Mouse (Mus musculus) embryo, embryonic 9.5 days (tissue): ENCODE results near the gene P2rx2.

Experiments
- DNase-seq: peaks from one replicate; pipeline ENCODE4 v3.0.0-alpha.2; 2017; ENCODE audit errors: extremely low spot score

The P2rx2 gene

DNA sequence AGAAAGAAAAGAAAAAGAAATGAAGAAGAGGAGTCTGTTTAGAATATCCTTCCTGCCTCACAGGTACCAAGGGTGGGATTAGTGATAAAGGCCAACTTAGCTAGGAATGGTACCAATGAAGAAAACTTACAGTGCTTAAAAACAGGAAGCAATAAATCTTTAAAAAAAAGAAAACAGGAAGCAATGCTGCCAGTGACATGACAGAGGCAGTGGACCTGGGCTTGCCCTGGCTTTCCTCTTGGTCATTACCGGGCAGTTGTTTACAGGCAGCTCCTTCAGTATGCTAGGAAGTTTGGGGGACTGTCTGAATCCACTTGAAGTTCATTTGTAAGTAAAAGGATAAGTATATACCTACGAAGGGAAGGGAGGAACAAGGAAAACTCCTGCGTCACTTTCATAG is 12.5 kb downstream of the P2rx2 start:
- DNase-seq = no peak

GRCm38 (mm10) chr5:110313127-110313526 is 29.9 kb downstream of the P2rx2 start:
- no peak for DNase-seq

DNA sequence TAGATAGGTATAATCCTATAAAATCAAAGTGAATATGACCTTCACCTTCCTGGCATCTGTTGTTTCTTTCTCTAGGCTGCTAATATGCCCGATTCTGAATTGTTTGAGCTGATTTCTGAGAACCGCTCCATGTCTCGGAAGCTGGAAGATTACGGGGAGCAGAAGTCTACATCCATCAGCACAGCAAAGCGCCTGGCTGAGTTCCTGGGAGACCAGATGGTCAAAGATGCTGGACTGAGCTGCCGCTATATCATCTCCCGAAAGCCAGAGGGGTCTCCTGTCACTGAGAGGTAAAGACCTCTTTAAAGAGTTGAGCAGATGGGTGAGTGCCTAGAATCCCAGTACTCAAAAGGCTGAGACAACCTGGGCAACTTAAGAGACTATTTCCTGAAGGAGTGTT is 34.2 kb downstream of the P2rx2 start:
- no peak for DNase-seq

DNA sequence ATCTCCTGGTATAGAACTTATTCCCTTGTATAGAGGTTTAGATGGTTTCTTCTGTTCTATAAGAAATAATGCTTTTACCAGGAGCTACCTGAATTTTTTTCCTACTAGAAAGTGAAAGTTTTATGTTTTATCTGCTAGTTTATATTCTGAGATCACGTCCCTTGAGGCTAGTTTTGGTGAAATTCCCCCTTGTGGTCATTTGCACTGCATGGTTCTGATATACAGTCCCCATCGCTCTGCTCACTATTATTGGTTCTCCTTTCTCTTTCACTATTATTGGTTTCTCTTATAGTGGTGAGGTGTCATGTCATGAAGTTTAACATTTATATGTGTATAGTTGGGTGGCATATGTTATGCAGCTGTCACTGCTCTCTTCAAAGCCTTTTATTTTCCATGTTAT is 42.4 kb downstream of the P2rx2 start:
- no peak for DNase-seq

DNA sequence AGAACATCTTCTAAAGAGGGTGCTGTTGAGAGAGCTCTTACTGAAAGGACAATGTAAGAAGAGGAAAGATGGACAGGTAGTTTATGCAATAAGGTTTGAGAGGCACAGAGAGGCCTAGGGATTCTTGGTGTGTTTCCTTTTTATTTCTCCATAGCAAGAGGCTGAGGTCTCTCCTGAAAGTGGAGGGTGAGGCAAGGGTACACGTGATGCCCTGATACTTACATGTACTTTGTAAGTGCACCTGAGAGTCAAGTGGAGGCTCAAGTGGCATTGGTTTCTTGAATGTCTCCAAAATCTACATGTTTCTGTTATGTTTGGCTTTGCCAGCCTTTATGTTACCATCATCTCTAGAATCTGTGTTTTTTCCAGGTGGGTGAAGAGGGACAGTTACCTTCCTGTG is 46.4 kb downstream of the P2rx2 start:
- no peak for DNase-seq

DNA sequence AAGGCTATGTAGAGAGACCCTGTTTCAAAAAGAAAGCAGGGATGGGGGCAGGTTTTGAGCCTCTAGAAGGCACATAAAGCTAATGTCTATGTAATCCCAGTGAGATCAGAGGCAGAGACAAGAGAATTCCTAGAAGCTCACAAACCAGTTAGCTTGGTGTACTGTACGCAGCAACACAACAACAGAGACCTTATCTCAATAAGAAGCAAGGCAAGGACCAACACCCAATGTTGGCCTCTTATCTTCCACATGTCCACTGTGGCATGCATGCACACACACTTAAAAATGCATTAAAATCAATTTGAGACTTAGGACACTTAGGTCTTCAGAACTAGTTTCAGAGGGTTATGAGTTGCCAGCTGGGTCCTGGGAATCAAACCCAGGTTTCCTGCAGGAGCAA is 51.4 kb downstream of the P2rx2 start:
- no peak for DNase-seq
